Mouse (Mus musculus): ENCODE measurements around the gene Glod4.

Gene Glod4

DNA sequence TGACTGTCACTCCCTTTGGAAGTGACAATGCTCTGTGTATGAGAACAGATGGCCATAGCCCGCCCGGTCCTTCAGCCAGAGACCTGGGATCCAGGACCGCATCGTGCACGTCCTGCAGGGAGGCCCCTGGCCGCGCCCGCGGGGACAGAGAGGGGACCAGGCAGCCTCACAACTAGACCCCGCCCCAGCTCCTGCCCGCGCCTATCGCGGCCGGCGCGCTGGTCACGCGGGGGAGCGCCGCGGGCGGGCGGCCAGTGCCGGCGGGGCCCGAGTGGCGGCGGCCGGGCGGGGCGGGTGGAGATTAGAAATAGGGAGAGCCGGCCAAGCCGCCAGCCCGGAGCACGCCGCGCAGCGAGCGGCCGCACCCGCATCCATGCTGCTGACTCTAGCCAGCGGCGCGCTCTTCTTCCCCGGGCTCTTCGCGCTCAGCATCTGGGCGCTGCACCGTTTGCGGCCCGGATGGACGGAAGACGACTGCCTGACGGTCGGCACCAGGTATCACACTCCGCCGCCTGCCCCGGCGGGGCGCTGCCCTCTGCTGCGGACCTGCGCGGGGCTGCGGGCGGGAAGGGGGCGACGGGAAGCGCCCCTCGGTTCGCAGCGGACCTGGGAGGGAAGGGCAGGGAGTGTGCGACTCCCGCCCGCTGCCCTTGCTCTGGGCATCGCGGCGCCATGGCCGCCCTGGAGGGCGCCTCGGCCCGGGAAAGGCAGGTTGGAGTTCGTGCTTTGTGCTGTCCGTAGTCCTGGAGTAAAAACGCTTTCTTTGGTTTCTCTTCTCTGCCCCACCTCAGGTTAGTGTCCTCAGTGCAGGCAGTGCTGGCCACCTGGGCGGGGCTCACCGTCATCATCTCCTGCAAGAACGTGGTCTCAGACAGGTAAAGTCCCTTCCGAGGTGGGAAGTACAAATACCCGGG, 41.5 kb downstream of the Glod4 start:
- peak; percentile 87 for DNase-seq (ENCODE audit: low spot score)

DNA sequence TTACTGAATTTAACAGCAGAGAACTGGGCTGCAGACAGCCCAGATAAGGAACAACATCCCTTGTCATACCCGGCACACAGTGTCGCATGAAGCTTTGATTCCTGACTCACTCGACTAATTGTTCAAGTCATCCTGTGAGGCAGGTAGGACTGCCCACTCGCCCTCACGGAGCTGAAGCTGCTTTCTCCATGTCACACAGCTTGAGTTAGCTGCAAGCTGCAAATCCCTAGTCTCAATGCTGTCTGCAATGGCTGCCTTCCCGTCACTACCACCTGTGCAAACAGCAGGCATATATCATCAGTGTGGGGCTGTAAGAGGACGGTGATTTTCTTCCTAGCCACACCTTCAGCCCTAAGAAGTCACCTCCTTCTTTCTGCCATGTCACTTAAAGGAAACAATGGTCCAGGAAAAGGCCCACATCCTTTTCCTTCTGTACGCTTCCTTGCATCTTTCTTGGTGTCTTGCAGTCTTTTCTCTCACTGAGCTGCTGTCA, 46.5 kb downstream of the Glod4 start:
- DNase-seq (ENCODE audit: low spot score): no peak

- DNase-seq (ENCODE audit: low spot score): no peak
These were observed 47.1 kb downstream of the Glod4 start for GRCm38 (mm10) chr11:76196275-76196976.

- no peak for DNase-seq (ENCODE audit: low spot score)
These were observed 56.6 kb downstream of the Glod4 start for GRCm38 (mm10) chr11:76186908-76187307.

DNA sequence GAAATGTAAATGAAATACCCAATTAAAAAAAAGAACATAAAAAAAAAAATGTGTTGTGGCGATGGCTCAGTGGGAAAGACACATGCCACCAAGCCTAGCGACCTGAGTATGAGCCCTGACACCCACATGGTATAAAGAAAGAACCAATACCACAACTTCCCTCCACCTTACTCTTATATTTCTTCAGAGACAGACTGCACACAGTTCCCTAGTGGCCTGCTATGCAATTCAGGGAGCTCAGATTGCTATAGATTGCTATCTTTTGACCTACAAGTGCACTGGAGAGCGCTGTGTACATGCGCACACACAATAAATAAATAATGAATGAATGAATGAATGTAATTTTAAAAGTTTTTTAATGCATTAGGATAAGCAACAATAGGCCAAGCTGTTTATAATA, 59.8 kb downstream of the Glod4 start:
- DNase-seq (ENCODE audit: low spot score): no peak

- DNase-seq (ENCODE audit: low spot score): no peak
These were observed 63.4 kb downstream of the Glod4 start for GRCm38 (mm10) chr11:76180146-76180540.

GRCm38 (mm10) chr11:76179495-76180145, 63.9 kb downstream of the Glod4 start, which contains the start of the genes Vps53 and Fam57a:
Gene Vps53 (minus strand): TSS chr11:76179647.
Gene Fam57a (plus strand): TSS chr11:76179671.
- DNase-seq (ENCODE audit: low spot score): peak; percentile 88

GRCm38 (mm10) chr11:76178726-76179494, 64.6 kb downstream of the Glod4 start:
- peak; percentile 58 for DNase-seq (ENCODE audit: low spot score)

GRCm38 (mm10) chr11:76170207-76170606, 73.3 kb downstream of the Glod4 start:
- DNase-seq (ENCODE audit: low spot score): no peak

- DNase-seq (ENCODE audit: low spot score): no peak
These were observed 74.5 kb downstream of the Glod4 start for GRCm38 (mm10) chr11:76168976-76169375.

GRCm38 (mm10) chr11:76167079-76167765, 76.3 kb downstream of the Glod4 start:
- DNase-seq (ENCODE audit: low spot score): peak; percentile 89

GRCm38 (mm10) chr11:76166657-76167056, 76.9 kb downstream of the Glod4 start:
- no peak for DNase-seq (ENCODE audit: low spot score)

DNA sequence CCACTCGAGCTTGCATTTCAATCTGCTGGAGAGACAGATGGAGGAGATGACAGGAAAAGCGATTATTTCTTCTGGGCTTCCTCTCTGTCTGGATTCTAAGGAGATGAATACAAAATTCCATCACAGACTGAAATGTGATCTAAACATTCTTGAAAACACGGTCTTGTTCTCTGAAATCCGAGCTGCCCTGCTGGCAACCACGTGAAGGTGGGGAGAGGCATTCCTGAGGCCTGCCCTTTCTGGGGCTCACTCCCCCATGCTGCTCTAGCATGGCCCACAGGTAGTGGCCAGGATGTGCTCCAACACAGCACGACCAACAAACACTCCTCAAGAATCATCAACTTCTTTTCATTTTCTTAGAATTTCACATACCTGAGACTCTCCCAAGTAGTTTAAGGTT, 83.3 kb downstream of the Glod4 start:
- peak; percentile 4 for DNase-seq (ENCODE audit: low spot score)

- DNase-seq (ENCODE audit: low spot score): no peak
These were observed 85.2 kb downstream of the Glod4 start for GRCm38 (mm10) chr11:76158375-76158774.

DNA sequence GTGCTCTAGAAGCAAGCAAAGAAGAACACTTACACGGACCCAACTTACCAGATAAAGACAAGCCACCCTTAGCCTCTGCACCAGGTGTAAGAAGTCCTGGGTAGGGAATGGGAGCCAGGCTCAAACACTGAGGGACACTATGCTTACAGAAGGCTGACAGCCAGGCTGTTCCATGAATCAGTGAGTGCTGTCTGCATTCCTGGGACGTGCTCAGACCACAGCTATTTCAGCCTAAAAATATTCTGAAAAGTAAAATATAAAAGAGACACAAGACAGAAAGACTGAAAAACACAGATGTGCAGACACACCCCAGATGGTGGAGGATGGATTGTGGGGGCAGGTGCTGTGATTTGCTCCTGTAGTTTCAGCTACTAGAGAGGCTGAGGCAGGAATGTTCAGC, 88.7 kb downstream of the Glod4 start:
- DNase-seq (ENCODE audit: low spot score): no peak

DNA sequence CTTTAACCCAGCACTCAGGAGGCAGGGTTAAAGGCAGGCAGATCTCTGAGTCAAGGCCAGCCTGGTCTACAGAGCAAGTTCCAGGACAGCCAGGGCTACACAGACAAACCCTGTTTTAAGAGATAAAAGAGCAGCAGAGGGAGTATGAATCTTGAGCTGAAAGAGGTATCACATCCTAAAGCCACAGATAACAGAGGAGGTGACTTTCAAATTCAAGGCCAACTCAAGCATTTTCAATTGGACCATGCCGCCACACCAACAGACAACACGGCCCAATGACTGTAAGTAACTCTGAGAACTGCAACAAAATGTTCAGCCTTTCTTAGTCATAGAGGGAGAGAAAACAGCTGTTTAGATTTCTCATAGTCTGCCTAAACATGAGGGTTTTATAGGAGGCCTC, 89.3 kb downstream of the Glod4 start:
- DNase-seq (ENCODE audit: low spot score): no peak

GRCm38 (mm10) chr11:76153236-76153951, 90.1 kb downstream of the Glod4 start:
- DNase-seq (ENCODE audit: low spot score): no peak

GRCm38 (mm10) chr11:76150980-76151379, 92.5 kb downstream of the Glod4 start:
- no peak for DNase-seq (ENCODE audit: low spot score)

GRCm38 (mm10) chr11:76148055-76149008, 95.2 kb downstream of the Glod4 start:
- no peak for DNase-seq (ENCODE audit: low spot score)

Measured in embryo, embryonic 10.5 days (tissue).